Mouse (Mus musculus) liver, adult 2 months (tissue): ENCODE results near the gene Hes2.

Source experiments
- CTCF ChIP-seq: fragments of 200-500 bp; IDR thresholded peaks from 2 replicates; pipeline ENCODE4 v1.5.1; 2011; ENCODE audit warnings: low read depth, low read length, control low read depth
- POLR2A ChIP-seq: fragments of 200-500 bp; IDR thresholded peaks from 2 replicates; pipeline ENCODE4 v1.6.1; 2011; ENCODE audit warnings: low read length, control low read depth; ENCODE audit not compliant: insufficient read depth; ENCODE audit errors: extremely low read depth

GRCm38 (mm10) chr4:152133213-152133612 lies 25.5 kb upstream of the Hes2 start:
- TF ChIP-seq POLR2A, result no peak
- TF ChIP-seq CTCF, result no peak
